ENCODE assay signal across 25 mouse cellular contexts in genomic region chr3:54790601-54791000, GRCm38 (mm10). TPM values are rescaled to one million over a fixed set of nuclear protein-coding genes. Genes with fewer than 3 reads are reported as not detected.
A peak's percentile ranks its signal among the peaks of the same experiment; 100 is the strongest.
DNase-seq lines count a peak whose midpoint lies in the region; ATAC-seq and TF ChIP-seq lines count a peak whose summit lies in the region.
"Had no signal": no experiment of that assay in that cellular context is flagged by ENCODE, and none has a peak within 500 bp of the region (broad histone marks: within the 10 kb centered on the region; RNA-seq: fewer than 3 reads in every experiment).

No protein-coding gene starts in this region.

- no peak overlapping the region for H3K9ac ChIP-seq in heart, embryonic 11.5 days (ENCODE audit: low read depth, low read length)
- H3K9ac ChIP-seq in midbrain, embryonic 13.5 days (replicated peaks): no peak overlapping the region
- H3K9ac ChIP-seq in midbrain, embryonic 15.5 days: no peak overlapping the region
- H3K9ac ChIP-seq in intestine, postnatal 0 days (ENCODE audit: low read depth, low read length): no peak overlapping the region
- H3K9ac ChIP-seq: forebrain, embryonic 15.5 days; heart, embryonic 15.5 days; hindbrain, embryonic 14.5 days had no signal

- H3K4me1 ChIP-seq in heart, embryonic 11.5 days (ENCODE audit: control insufficient read depth, insufficient read depth, low read length): peaks cover 4% of the 10 kb centered on the region; the same call in 1 of the 2 replicates
- no peaks in the 10 kb centered on the region for H3K4me1 ChIP-seq in midbrain, embryonic 13.5 days (replicated peaks)
- H3K4me1 ChIP-seq in midbrain, embryonic 15.5 days: no peaks in the 10 kb centered on the region
- H3K4me1 ChIP-seq in intestine, postnatal 0 days (replicated peaks; ENCODE audit: control insufficient read depth, insufficient read depth, low read length): no peaks in the 10 kb centered on the region
- H3K4me1 ChIP-seq: forebrain, embryonic 15.5 days had no signal

- H3K4me3 ChIP-seq in heart, embryonic 11.5 days (ENCODE audit: low read depth, low read length): no peak overlapping the region
- no peak overlapping the region for H3K4me3 ChIP-seq in midbrain, embryonic 13.5 days (replicated peaks)
- no peak overlapping the region for H3K4me3 ChIP-seq in midbrain, embryonic 15.5 days
- H3K4me3 ChIP-seq in intestine, postnatal 0 days (ENCODE audit: low read depth, low read length): no peak overlapping the region
- H3K4me3 ChIP-seq: embryonic facial prominence, embryonic 10.5 days; forebrain, embryonic 15.5 days; heart, embryonic 10.5 days; heart, embryonic 15.5 days had no signal

- H3K27ac ChIP-seq in heart, embryonic 11.5 days (ENCODE audit: low read depth, low read length): no peak overlapping the region
- H3K27ac ChIP-seq in midbrain, embryonic 13.5 days: no peak overlapping the region
- no peak overlapping the region for H3K27ac ChIP-seq in midbrain, embryonic 15.5 days
- no peak overlapping the region for H3K27ac ChIP-seq in intestine, postnatal 0 days (ENCODE audit: low read depth, low read length)
- H3K27ac ChIP-seq: embryonic facial prominence, embryonic 10.5 days; forebrain, embryonic 15.5 days; heart, embryonic 10.5 days; heart, embryonic 15.5 days; hindbrain, embryonic 14.5 days had no signal

- peaks cover 3% of the 10 kb centered on the region for H3K9me3 ChIP-seq in heart, embryonic 11.5 days (replicated peaks; ENCODE audit: control insufficient read depth, low read length)
- H3K9me3 ChIP-seq in midbrain, embryonic 13.5 days: peaks cover 9% of the 10 kb centered on the region
- no peaks in the 10 kb centered on the region for H3K9me3 ChIP-seq in midbrain, embryonic 15.5 days
- no peaks in the 10 kb centered on the region for H3K9me3 ChIP-seq in intestine, postnatal 0 days (ENCODE audit: control insufficient read depth)
- H3K9me3 ChIP-seq: heart, embryonic 10.5 days; heart, embryonic 15.5 days had no signal

- TF ChIP-seq CTCF in intestine, postnatal 0 days (IDR thresholded peaks at IDR 0.05; ENCODE audit: low read depth): no peak

- no peak overlapping the region for H3K4me2 ChIP-seq in heart, embryonic 11.5 days
- H3K4me2 ChIP-seq in midbrain, embryonic 13.5 days (replicated peaks): no peak overlapping the region
- H3K4me2 ChIP-seq in midbrain, embryonic 15.5 days: no peak overlapping the region
- no peak overlapping the region for H3K4me2 ChIP-seq in intestine, postnatal 0 days (replicated peaks; ENCODE audit: low read depth)
- H3K4me2 ChIP-seq: forebrain, embryonic 15.5 days; heart, embryonic 15.5 days; hindbrain, embryonic 14.5 days had no signal

- ATAC-seq in heart, embryonic 11.5 days (replicated peaks; ENCODE audit: insufficient number of reproducible peaks, low FRiP score, low TSS enrichment): no peak
- peak; percentile 43; the same call in 1 of the 2 replicates for ATAC-seq in midbrain, embryonic 13.5 days
- ATAC-seq in midbrain, embryonic 15.5 days (replicated peaks): no peak
- ATAC-seq in intestine, postnatal 0 days: no peak
- ATAC-seq: activated CD4-positive, CD25-positive, alpha-beta regulatory T cell, adult 4 months; CD4-positive, CD25-positive, alpha-beta regulatory T cell, adult 4 months; forebrain, embryonic 15.5 days; intestine, embryonic 16.5 days; Patski had no signal

- peak; percentile 70 for DNase-seq in adrenal gland, adult 2 months
- no peak for DNase-seq in adrenal gland, postnatal 25 days
- peak; percentile 83 for DNase-seq in heart, adult 11 months
- DNase-seq: adrenal gland, postnatal 10 days; B cell, adult 2 months; cerebellum, adult 2 months; cerebellum, postnatal 10 days; gastrocnemius, postnatal 36 days; heart, adult 18-20 months; heart, postnatal 14 days had no signal

- H3K36me3 ChIP-seq in heart, embryonic 11.5 days (ENCODE audit: control insufficient read depth, insufficient read depth, low read length): peaks cover 6% of the 10 kb centered on the region
- no peaks in the 10 kb centered on the region for H3K36me3 ChIP-seq in midbrain, embryonic 13.5 days
- H3K36me3 ChIP-seq in midbrain, embryonic 15.5 days (replicated peaks): no peaks in the 10 kb centered on the region
- H3K36me3 ChIP-seq in intestine, postnatal 0 days (ENCODE audit: control insufficient read depth, insufficient read depth): no peaks in the 10 kb centered on the region; the same call in 1 of the 2 replicates
- H3K36me3 ChIP-seq: forebrain, embryonic 15.5 days; G1E had no signal

- no peaks in the 10 kb centered on the region for H3K27me3 ChIP-seq in heart, embryonic 11.5 days (ENCODE audit: control insufficient read depth, insufficient read depth, low read length)
- H3K27me3 ChIP-seq in midbrain, embryonic 13.5 days: no peaks in the 10 kb centered on the region
- no peaks in the 10 kb centered on the region for H3K27me3 ChIP-seq in midbrain, embryonic 15.5 days (replicated peaks)
- H3K27me3 ChIP-seq in intestine, postnatal 0 days (replicated peaks; ENCODE audit: control insufficient read depth, insufficient read depth, low read length): no peaks in the 10 kb centered on the region
- H3K27me3 ChIP-seq: forebrain, embryonic 15.5 days; heart, embryonic 15.5 days; Patski had no signal

- 50% methylated on average over 2 of the region's 2 CpGs for WGBS in heart, embryonic 11.5 days (ENCODE audit: insufficient replicate concordance)
- 52% methylated on average over 2 of the region's 2 CpGs for WGBS in midbrain, embryonic 13.5 days
- 39% methylated on average over 2 of the region's 2 CpGs for WGBS in midbrain, embryonic 15.5 days
- WGBS in intestine, postnatal 0 days: 54% methylated on average over 2 of the region's 2 CpGs

RNA-seq across cellular contexts. Expression of gene Rfxap, which starts 17.0 kb away (rescaled TPM):
- total RNA-seq in adrenal gland, adult 2 months (2021): 10 to 100 TPM; 29.8 to 30.0 TPM
- 16.4 and 16.7 TPM in 2 replicates for polyA plus RNA-seq in adrenal gland, adult 2 months (2012; rRNA removed)
- total RNA-seq in adrenal gland, postnatal 25 days (2021): 34.7 and 47.7 TPM in 2 replicates
- 30.7 and 34.3 TPM in 2 replicates for polyA plus RNA-seq in heart, embryonic 11.5 days (2014; fragmentation: Nextera tagmentation; extraction: Ambion mirVana)
- 29.7 and 40.0 TPM in 2 replicates for polyA plus RNA-seq in midbrain, embryonic 13.5 days (2015; fragmentation: Nextera tagmentation; extraction: Ambion mirVana)
- polyA plus RNA-seq in midbrain, embryonic 15.5 days (2015; fragmentation: Nextera tagmentation; extraction: Ambion mirVana): 41.9 and 44.1 TPM in 2 replicates
- 28.8 and 30.8 TPM in 2 replicates for polyA plus RNA-seq in intestine, postnatal 0 days (2015; fragmentation: Nextera tagmentation; extraction: Ambion mirVana)

RNA-seq across cellular contexts. Expression of gene Smad9, which starts 35.2 kb away (rescaled TPM):
- 10 to 100 TPM; 14.4 to 15.7 TPM for total RNA-seq in adrenal gland, adult 2 months (2021)
- 13.2 and 23.2 TPM in 2 replicates for polyA plus RNA-seq in adrenal gland, adult 2 months (2012; rRNA removed)
- 42.6 and 44.4 TPM in 2 replicates for total RNA-seq in adrenal gland, postnatal 25 days (2021)
- polyA plus RNA-seq in heart, embryonic 11.5 days (2014; fragmentation: Nextera tagmentation; extraction: Ambion mirVana): 2.1 TPM in 2 replicates
- 0.15 and 0.17 TPM in 2 replicates for polyA plus RNA-seq in midbrain, embryonic 13.5 days (2015; fragmentation: Nextera tagmentation; extraction: Ambion mirVana)
- polyA plus RNA-seq in midbrain, embryonic 15.5 days (2015; fragmentation: Nextera tagmentation; extraction: Ambion mirVana): 0.30 and 0.46 TPM in 2 replicates
- 0.70 and 0.93 TPM in 2 replicates for polyA plus RNA-seq in intestine, postnatal 0 days (2015; fragmentation: Nextera tagmentation; extraction: Ambion mirVana)
- total RNA-seq: hematopoietic stem cell, adult 5-6 weeks had no signal
- polyA plus RNA-seq: activated CD4-positive, CD25-positive, alpha-beta regulatory T cell, adult 4 months; CD4-positive, CD25-positive, alpha-beta regulatory T cell, adult 4 months; G1E had no signal

RNA-seq across cellular contexts. Expression of gene Alg5, which starts 55.3 kb away (rescaled TPM):
- total RNA-seq in adrenal gland, adult 2 months (2021): 10 to 100 TPM; 41.8 to 45.0 TPM
- 8.0 and 8.9 TPM in 2 replicates for polyA plus RNA-seq in adrenal gland, adult 2 months (2012; rRNA removed)
- total RNA-seq in adrenal gland, postnatal 25 days (2021): 47.3 and 52.3 TPM in 2 replicates
- 38.7 and 39.5 TPM in 2 replicates for polyA plus RNA-seq in heart, embryonic 11.5 days (2014; fragmentation: Nextera tagmentation; extraction: Ambion mirVana)
- polyA plus RNA-seq in midbrain, embryonic 13.5 days (2015; fragmentation: Nextera tagmentation; extraction: Ambion mirVana): 43.1 and 50.2 TPM in 2 replicates
- 41.4 and 47.0 TPM in 2 replicates for polyA plus RNA-seq in midbrain, embryonic 15.5 days (2015; fragmentation: Nextera tagmentation; extraction: Ambion mirVana)
- 95.1 and 99.6 TPM in 2 replicates for polyA plus RNA-seq in intestine, postnatal 0 days (2015; fragmentation: Nextera tagmentation; extraction: Ambion mirVana)

RNA-seq across cellular contexts. Expression of gene Exosc8, which starts 55.4 kb away (rescaled TPM):
- 10 to 100 TPM; 32.4 to 33.4 TPM for total RNA-seq in adrenal gland, adult 2 months (2021)
- polyA plus RNA-seq in adrenal gland, adult 2 months (2012; rRNA removed): 8.5 and 13.4 TPM in 2 replicates
- total RNA-seq in adrenal gland, postnatal 25 days (2021): 40.7 and 47.9 TPM in 2 replicates
- 103 and 110 TPM in 2 replicates for polyA plus RNA-seq in heart, embryonic 11.5 days (2014; fragmentation: Nextera tagmentation; extraction: Ambion mirVana)
- 80.9 and 87.2 TPM in 2 replicates for polyA plus RNA-seq in midbrain, embryonic 13.5 days (2015; fragmentation: Nextera tagmentation; extraction: Ambion mirVana)
- 74.2 and 81.5 TPM in 2 replicates for polyA plus RNA-seq in midbrain, embryonic 15.5 days (2015; fragmentation: Nextera tagmentation; extraction: Ambion mirVana)
- 31.0 and 31.7 TPM in 2 replicates for polyA plus RNA-seq in intestine, postnatal 0 days (2015; fragmentation: Nextera tagmentation; extraction: Ambion mirVana)
